Mouse (Mus musculus): ENCODE data around the gene Psmb10. TPM values are rescaled to one million over a fixed set of nuclear protein-coding genes. Genes with fewer than 3 reads are reported as not detected.
"Not testable (repeated sequence)": the region's sequence is repeated elsewhere in the genome, so short reads cannot be mapped to it uniquely, and the experiment has no call there.

Gene Psmb10
- total RNA-seq (2021), result 10 to 100 TPM; 76.8 to 84.8 TPM
- long read RNA-seq, experiment 1, transcript Psmb10-201 (8 exons, 1,311 nt), result major isoform, 46 of 65 reads
- long read RNA-seq, experiment 1, partial matches to known transcripts, result 11 of 65 reads
- long read RNA-seq, experiment 1, other reads (novel, unspliced or antisense), result 2 of 65 reads
- long read RNA-seq, experiment 2, transcript Psmb10-201 (8 exons, 1,311 nt), result major isoform, 27 of 50 reads
- long read RNA-seq, experiment 2, transcript Psmb10-205 (4 exons, 554 nt), result minor isoform, 5 of 50 reads
- long read RNA-seq, experiment 2, partial matches to known transcripts, result 15 of 50 reads
- long read RNA-seq, experiment 2, other reads (novel, unspliced or antisense), result 2 of 50 reads

GRCm38 (mm10) chr8:105938306-105938669 lies at the start of gene Psmb10:
Psmb10 (minus strand) TSS chr8:105938444.
- no peak for DNase-seq (ENCODE audit: low spot score in 2 of 2)

GRCm38 (mm10) chr8:105983406-105983805 lies 45.2 kb upstream of the Psmb10 start:
- DNase-seq (ENCODE audit: low spot score in 2 of 2), result not testable (repeated sequence)

GRCm38 (mm10) chr8:105981146-105981545 lies 42.9 kb upstream of the Psmb10 start:
- no peak for DNase-seq (ENCODE audit: low spot score in 2 of 2)

GRCm38 (mm10) chr8:105979325-105979724 lies 41.1 kb upstream of the Psmb10 start, which contains the start of gene Dpep3:
Dpep3 (minus strand) TSS chr8:105979429.
- DNase-seq (ENCODE audit: low spot score in 2 of 2), result no peak

- no peak for DNase-seq (ENCODE audit: low spot score in 2 of 2)
Observed at GRCm38 (mm10) chr8:105975363-105975762, 37.1 kb upstream of the Psmb10 start.

DNA sequence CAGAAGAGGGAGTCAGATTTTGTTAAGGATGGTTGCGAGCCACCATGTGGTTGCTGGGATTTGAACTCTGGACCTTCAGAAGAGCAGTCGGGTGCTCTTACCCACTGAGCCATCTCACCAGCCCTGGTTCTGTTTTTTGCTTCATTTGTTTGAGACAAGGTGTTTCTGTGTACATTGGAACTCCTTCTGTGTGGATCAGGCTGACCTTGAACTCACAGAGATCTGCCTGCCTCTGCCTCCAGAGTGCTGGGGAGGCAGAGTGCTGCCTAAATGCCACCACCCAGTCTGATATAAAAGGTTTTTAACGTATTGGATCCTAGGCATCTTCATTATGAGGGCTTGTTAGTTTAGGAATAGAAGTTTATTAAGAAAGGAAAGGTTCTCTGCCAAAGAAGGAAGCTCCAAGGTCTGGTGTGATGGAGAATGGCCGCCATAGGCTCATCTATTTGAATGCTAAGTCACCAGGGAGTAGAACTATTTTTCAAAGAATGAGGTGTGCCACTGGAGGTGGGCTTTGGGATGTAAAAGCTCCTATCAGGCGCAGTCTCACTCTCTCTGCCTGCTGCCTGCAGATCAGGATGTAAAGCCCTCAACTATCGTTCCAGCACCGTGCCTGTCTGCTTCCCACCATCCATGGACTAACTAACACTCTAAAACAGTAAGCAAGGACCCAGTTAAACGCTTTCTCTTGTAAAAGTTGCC lies 32.9 kb upstream of the Psmb10 start:
- no peak for DNase-seq (ENCODE audit: low spot score in 2 of 2)

DNA sequence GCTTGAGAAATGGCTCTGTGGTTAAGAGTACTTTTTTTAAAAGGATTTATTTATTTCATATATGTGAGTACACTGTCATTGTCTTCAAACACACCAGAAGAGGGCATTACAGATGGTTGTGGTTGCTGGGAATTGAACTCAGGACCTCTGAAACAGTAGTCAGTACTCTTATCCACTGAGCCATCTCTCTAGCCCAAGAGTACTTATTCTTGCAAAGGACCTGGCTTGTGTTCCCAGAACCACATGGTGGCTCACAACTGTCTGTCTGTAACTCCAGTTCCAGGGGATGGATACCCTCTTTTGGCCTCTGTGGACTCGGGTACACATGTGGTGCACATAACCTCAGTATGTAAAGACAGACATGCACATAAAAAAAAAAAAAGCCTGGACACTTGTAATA lies 31.1 kb upstream of the Psmb10 start:
- DNase-seq (ENCODE audit: low spot score in 2 of 2), result no peak

DNA sequence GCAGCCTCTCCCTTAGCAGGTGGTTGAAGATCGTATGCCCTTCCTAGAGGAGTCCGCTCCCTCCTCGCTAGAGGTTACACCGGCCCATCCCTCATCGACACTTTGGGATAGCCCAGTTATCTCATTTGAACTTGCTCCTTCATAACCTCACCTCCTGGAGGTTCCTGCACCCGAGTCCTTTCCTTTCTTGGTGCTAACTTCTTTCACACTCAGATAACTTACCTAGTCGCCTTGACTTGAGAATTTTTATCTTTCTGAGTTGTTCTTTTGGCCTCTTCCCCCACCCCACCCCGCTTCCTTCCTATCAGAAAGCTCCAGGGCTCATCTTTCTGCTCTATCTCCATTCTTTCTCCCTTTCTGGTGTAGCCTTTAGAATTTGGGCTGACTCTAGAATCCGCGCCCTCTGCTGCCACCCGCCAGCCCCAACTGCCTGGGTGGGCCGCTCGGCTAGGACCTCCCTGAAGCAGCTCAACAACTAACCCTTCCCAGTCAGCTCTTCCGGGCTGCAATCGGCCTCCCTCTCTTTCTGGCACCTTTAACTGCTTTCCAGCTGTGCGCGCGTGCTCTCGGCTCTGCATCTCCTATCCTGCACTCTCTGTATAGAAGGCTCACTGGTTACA lies 28.6 kb upstream of the Psmb10 start:
- DNase-seq (ENCODE audit: low spot score in 2 of 2), result no peak

DNA sequence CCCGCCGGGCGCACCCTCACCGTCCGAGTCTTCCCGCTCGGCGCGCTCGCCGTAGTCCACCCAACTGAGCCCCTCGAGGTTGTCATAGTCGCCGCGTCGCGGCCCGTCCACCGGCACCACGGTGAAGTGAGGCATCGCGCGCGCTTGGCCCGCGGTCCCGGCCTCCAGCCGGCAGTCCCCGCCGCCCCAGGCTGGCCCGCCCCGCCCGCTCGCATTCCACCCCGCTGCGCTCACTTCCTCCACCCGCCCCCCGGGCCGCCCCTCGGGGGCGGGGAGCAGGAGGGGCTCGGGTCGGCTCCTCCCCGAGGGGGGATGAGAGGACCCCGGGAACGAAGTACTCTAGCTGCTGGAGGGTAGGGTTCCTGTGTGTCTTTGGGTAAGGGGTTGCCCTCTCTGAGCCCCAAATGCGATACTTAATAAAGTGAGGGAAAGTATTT lies 27.7 kb upstream of the Psmb10 start, which contains the start of gene Slc12a4:
TSS of gene Slc12a4 (minus strand) at position 193 of the 437 bp plus-strand sequence.
- DNase-seq (ENCODE audit: low spot score in 2 of 2), result peak; percentile 66 to 75

- no peak for DNase-seq (ENCODE audit: low spot score in 2 of 2)
Observed at GRCm38 (mm10) chr8:105965266-105965904, 27.1 kb upstream of the Psmb10 start.

GRCm38 (mm10) chr8:105964506-105965265 lies 26.4 kb upstream of the Psmb10 start:
- DNase-seq (ENCODE audit: low spot score in 2 of 2), result no peak

- DNase-seq (ENCODE audit: low spot score in 2 of 2), result no peak
Observed at GRCm38 (mm10) chr8:105961536-105961935, 23.3 kb upstream of the Psmb10 start.

DNA sequence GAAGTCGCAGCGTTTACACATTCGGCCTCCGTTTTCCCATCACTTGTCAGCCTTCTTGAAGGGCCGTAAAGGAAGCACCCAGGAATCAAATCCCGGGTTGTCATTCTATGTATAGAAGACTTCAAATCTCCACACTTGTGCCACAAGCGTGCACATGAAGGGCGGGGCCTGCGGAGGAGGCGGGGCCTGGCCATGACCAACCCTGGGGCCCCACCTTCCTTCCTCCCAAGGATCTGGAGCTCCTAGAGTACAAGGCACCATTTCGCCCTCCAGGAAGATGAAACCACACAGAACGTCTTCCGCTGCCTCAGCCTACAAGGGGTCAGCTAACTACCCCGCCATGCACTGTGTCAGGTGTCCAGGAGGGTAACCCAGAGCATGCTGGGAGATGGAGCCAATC lies 22.9 kb upstream of the Psmb10 start:
- no peak for DNase-seq (ENCODE audit: low spot score in 2 of 2)

DNA sequence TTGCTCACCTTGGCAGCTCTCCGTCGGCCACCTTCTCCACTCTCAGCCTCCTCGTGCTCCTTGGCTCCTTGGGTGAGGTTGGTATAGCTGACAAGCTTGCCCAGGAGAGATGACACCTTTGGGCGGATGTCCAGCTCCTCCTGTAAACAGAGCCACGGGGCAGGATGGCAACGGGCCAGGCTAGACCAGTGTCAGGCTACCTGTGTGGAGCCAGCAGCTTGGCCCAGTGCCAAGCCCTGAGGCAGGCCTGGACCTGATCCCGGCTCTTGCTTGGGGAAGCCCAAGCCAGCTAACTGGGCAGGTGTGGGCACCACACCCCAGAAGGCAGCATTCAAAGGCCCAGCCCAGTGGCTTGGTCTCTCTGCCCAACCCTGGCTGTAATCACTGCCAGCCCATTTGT lies 21.1 kb upstream of the Psmb10 start:
- no peak for DNase-seq (ENCODE audit: low spot score in 2 of 2)

DNA sequence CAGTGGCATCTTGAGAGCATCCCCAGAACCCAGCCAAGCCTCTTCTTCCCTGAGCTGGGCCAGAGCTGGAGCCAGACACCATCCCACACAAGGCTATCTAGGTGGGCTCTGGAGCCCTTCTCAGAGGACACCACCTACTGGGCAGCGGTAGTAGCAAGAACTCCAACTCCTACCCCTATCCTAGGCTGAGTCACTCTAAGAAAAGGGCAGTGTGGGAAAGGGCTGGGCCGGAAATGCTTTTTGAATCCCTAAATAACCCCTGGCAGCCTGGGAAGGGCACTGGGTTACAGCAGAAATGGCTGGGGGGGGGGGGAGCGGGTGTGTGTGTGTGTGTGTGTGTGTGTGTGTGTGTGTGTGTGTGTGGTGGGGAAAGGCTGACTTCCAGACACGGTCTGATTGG lies 19.6 kb upstream of the Psmb10 start:
- no peak for DNase-seq (ENCODE audit: low spot score in 2 of 2)

GRCm38 (mm10) chr8:105956556-105956955 lies 18.3 kb upstream of the Psmb10 start:
- no peak for DNase-seq (ENCODE audit: low spot score in 2 of 2)

GRCm38 (mm10) chr8:105951057-105951659 lies 12.9 kb upstream of the Psmb10 start:
- DNase-seq (ENCODE audit: low spot score in 2 of 2), result no peak

DNA sequence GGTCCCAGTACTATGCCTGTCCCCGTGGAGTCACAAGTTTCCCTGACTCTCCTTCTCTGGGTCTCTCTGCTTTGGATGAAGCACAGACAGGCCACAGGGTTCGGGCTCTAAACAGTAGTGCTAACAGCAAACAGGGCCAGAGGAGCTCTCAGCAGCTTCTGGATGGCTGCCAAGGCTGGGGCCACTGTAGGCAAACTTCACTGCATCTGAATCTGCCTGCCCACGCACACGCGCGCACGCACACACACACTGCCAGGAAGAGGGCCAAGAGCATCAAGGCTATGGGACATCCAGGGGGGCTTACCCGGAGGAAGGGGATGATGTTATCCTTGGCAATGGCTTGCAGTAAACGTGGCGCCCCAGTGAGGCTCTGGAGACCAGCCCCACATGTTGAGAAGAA lies 11.1 kb upstream of the Psmb10 start:
- no peak for DNase-seq (ENCODE audit: low spot score in 2 of 2)

- no peak for DNase-seq (ENCODE audit: low spot score in 2 of 2)
Observed at GRCm38 (mm10) chr8:105943321-105943739, 5.1 kb upstream of the Psmb10 start, which contains the start of gene Lcat. Lcat (minus strand) TSS chr8:105943382.

DNA sequence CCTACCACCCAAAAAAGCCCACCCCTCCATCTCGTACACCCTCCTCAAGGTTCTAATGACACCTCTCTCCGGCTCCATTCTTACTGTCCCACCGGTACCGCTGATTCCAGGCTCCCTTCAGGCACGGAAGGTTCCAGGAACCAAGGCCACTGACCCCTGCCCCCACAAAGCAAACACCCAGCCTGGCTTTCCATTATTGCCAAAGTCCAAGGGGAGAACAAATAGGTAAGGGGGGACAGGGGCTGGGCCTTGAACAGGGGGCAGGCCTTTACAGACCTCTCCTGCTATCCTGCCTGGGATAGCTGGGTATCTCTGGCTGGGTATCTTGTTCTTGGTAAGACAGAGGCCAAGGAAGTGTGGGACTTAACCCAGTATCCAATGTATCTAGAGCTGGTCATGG lies 4.3 kb upstream of the Psmb10 start:
- no peak for DNase-seq (ENCODE audit: low spot score in 2 of 2)
